Mouse (Mus musculus): ENCODE measurements around the gene Golt1a. TPM values are rescaled to one million over a fixed set of nuclear protein-coding genes. Genes with fewer than 3 reads are reported as not detected.

Gene Golt1a
- polyA plus RNA-seq, 1 experiment from 2014 or later, result not detected

GRCm38 (mm10) chr1:133347693-133348520 is 38.3 kb downstream of the Golt1a start:
- Histone ChIP-seq H3K27me3 (ENCODE audit: control insufficient read depth, insufficient read depth, low read depth, low read length) (no peaks in the 10 kb centered on the region), H3K9me3 (replicated peaks; ENCODE audit: control insufficient read depth, low read length, poor library complexity, severe bottlenecking) (no peaks in the 10 kb centered on the region), H3K36me3 (ENCODE audit: control insufficient read depth, insufficient read depth, low read length) (no peaks in the 10 kb centered on the region), H3K9ac (ENCODE audit: low read depth, low read length) (no peak overlapping the region), H3K4me1 (ENCODE audit: control insufficient read depth, insufficient read depth, low read length) (no peaks in the 10 kb centered on the region), H3K27ac (ENCODE audit: low read length) (no peak overlapping the region), H3K4me3 (ENCODE audit: low read depth, low read length) (no peak overlapping the region), H3K4me2 (ENCODE audit: low read length) (no peak overlapping the region)
- no peak for ATAC-seq
- 78% methylated on average over 11 of the region's 11 CpGs for WGBS

GRCm38 (mm10) chr1:133350210-133350609 is 40.6 kb downstream of the Golt1a start, which contains the start of gene Ren1:
TSS of gene Ren1 (plus strand) at chr1:133350510.
- no peak within 1 kb of the TSS for H3K4me3 ChIP-seq (ENCODE audit: low read depth, low read length)
- H3K36me3 ChIP-seq (ENCODE audit: control insufficient read depth, insufficient read depth, low read length), result no peaks in the 10 kb centered on the region
- no peaks in the 10 kb centered on the region for H3K9me3 ChIP-seq (replicated peaks; ENCODE audit: control insufficient read depth, low read length, poor library complexity, severe bottlenecking)
- ATAC-seq, result no peak
- WGBS, result 100% methylated on average over 1 of the region's 1 CpGs
- H3K4me2 ChIP-seq (ENCODE audit: low read length), result no peak within 1 kb of the TSS
- no peaks in the 10 kb centered on the region for H3K27me3 ChIP-seq (ENCODE audit: control insufficient read depth, insufficient read depth, low read depth, low read length)
- H3K4me1 ChIP-seq (ENCODE audit: control insufficient read depth, insufficient read depth, low read length), result no peaks in the 10 kb centered on the region
- no peak within 1 kb of the TSS for H3K9ac ChIP-seq (ENCODE audit: low read depth, low read length)
- H3K27ac ChIP-seq (ENCODE audit: low read length), result 0 out of 2 replicates have a peak within 1 kb of the TSS, but pooled peaks have one; percentile 3

- H3K4me2 ChIP-seq (ENCODE audit: low read length), result no peak overlapping the region
- ATAC-seq, result peak; percentile 39; the same call in 1 of the 2 replicates
- 26% methylated on average over 9 of the region's 9 CpGs for WGBS
- no peak overlapping the region for H3K4me3 ChIP-seq (ENCODE audit: low read depth, low read length)
- H3K9ac ChIP-seq (ENCODE audit: low read depth, low read length), result no peak overlapping the region
- no peaks in the 10 kb centered on the region for H3K27me3 ChIP-seq (ENCODE audit: control insufficient read depth, insufficient read depth, low read depth, low read length)
- H3K9me3 ChIP-seq (replicated peaks; ENCODE audit: control insufficient read depth, low read length, poor library complexity, severe bottlenecking), result no peaks in the 10 kb centered on the region
- H3K4me1 ChIP-seq (ENCODE audit: control insufficient read depth, insufficient read depth, low read length), result no peaks in the 10 kb centered on the region
- no peaks in the 10 kb centered on the region for H3K36me3 ChIP-seq (ENCODE audit: control insufficient read depth, insufficient read depth, low read length)
- 0 out of 2 replicates have a peak overlapping the region, but pooled peaks have one; percentile 5 for H3K27ac ChIP-seq (ENCODE audit: low read length)
Observed at GRCm38 (mm10) chr1:133351762-133352161, 42.2 kb downstream of the Golt1a start.

GRCm38 (mm10) chr1:133353371-133353809 is 43.8 kb downstream of the Golt1a start:
- Histone ChIP-seq H3K27me3 (ENCODE audit: control insufficient read depth, insufficient read depth, low read depth, low read length) (no peaks in the 10 kb centered on the region; the same call in 1 of the 2 replicates), H3K4me3 (ENCODE audit: low read depth, low read length) (no peak overlapping the region), H3K9ac (ENCODE audit: low read depth, low read length) (no peak overlapping the region), H3K36me3 (ENCODE audit: control insufficient read depth, insufficient read depth, low read length) (no peaks in the 10 kb centered on the region), H3K4me1 (ENCODE audit: control insufficient read depth, insufficient read depth, low read length) (no peaks in the 10 kb centered on the region), H3K27ac (ENCODE audit: low read length) (no peak overlapping the region), H3K4me2 (ENCODE audit: low read length) (no peak overlapping the region), H3K9me3 (replicated peaks; ENCODE audit: control insufficient read depth, low read length, poor library complexity, severe bottlenecking) (no peaks in the 10 kb centered on the region)
- WGBS, result 47% methylated on average over 12 of the region's 12 CpGs
- ATAC-seq, result no peak

- Histone ChIP-seq H3K4me3 (ENCODE audit: low read depth, low read length) (no peak overlapping the region), H3K4me2 (ENCODE audit: low read length) (no peak overlapping the region), H3K9me3 (replicated peaks; ENCODE audit: control insufficient read depth, low read length, poor library complexity, severe bottlenecking) (no peaks in the 10 kb centered on the region), H3K27ac (ENCODE audit: low read length) (no peak overlapping the region), H3K27me3 (ENCODE audit: control insufficient read depth, insufficient read depth, low read depth, low read length) (no peaks in the 10 kb centered on the region; the same call in 1 of the 2 replicates), H3K4me1 (ENCODE audit: control insufficient read depth, insufficient read depth, low read length) (no peaks in the 10 kb centered on the region), H3K9ac (ENCODE audit: low read depth, low read length) (no peak overlapping the region), H3K36me3 (ENCODE audit: control insufficient read depth, insufficient read depth, low read length) (no peaks in the 10 kb centered on the region)
- ATAC-seq, result no peak
- WGBS, result 43% methylated on average over 5 of the region's 5 CpGs
Observed at GRCm38 (mm10) chr1:133355469-133355868, 45.9 kb downstream of the Golt1a start.

GRCm38 (mm10) chr1:133355912-133356311 is 46.3 kb downstream of the Golt1a start:
- H3K4me1 ChIP-seq (ENCODE audit: control insufficient read depth, insufficient read depth, low read length), result no peaks in the 10 kb centered on the region
- H3K27me3 ChIP-seq (ENCODE audit: control insufficient read depth, insufficient read depth, low read depth, low read length), result no peaks in the 10 kb centered on the region; the same call in 1 of the 2 replicates
- WGBS, result 65% methylated on average over 15 of the region's 15 CpGs
- no peak overlapping the region for H3K4me3 ChIP-seq (ENCODE audit: low read depth, low read length)
- ATAC-seq, result no peak
- H3K36me3 ChIP-seq (ENCODE audit: control insufficient read depth, insufficient read depth, low read length), result no peaks in the 10 kb centered on the region
- no peak overlapping the region for H3K4me2 ChIP-seq (ENCODE audit: low read length)
- H3K9me3 ChIP-seq (replicated peaks; ENCODE audit: control insufficient read depth, low read length, poor library complexity, severe bottlenecking), result no peaks in the 10 kb centered on the region
- H3K27ac ChIP-seq (ENCODE audit: low read length), result no peak overlapping the region
- H3K9ac ChIP-seq (ENCODE audit: low read depth, low read length), result no peak overlapping the region

- no peak overlapping the region for H3K4me2 ChIP-seq (ENCODE audit: low read length)
- no peak for ATAC-seq
- no peak overlapping the region for H3K9ac ChIP-seq (ENCODE audit: low read depth, low read length)
- H3K4me3 ChIP-seq (ENCODE audit: low read depth, low read length), result no peak overlapping the region
- 66% methylated on average over 8 of the region's 8 CpGs for WGBS
- no peaks in the 10 kb centered on the region for H3K9me3 ChIP-seq (replicated peaks; ENCODE audit: control insufficient read depth, low read length, poor library complexity, severe bottlenecking)
- H3K27ac ChIP-seq (ENCODE audit: low read length), result no peak overlapping the region
- no peaks in the 10 kb centered on the region for H3K36me3 ChIP-seq (ENCODE audit: control insufficient read depth, insufficient read depth, low read length)
- no peaks in the 10 kb centered on the region; the same call in 1 of the 2 replicates for H3K27me3 ChIP-seq (ENCODE audit: control insufficient read depth, insufficient read depth, low read depth, low read length)
- H3K4me1 ChIP-seq (ENCODE audit: control insufficient read depth, insufficient read depth, low read length), result no peaks in the 10 kb centered on the region
Observed at GRCm38 (mm10) chr1:133356330-133356729, 46.7 kb downstream of the Golt1a start.

- Histone ChIP-seq H3K4me3 (ENCODE audit: low read depth, low read length) (no peak overlapping the region), H3K4me1 (ENCODE audit: control insufficient read depth, insufficient read depth, low read length) (peaks cover 5% of the 10 kb centered on the region; the same call in 1 of the 2 replicates), H3K9me3 (replicated peaks; ENCODE audit: control insufficient read depth, low read length, poor library complexity, severe bottlenecking) (no peaks in the 10 kb centered on the region), H3K27ac (ENCODE audit: low read length) (no peak overlapping the region), H3K36me3 (ENCODE audit: control insufficient read depth, insufficient read depth, low read length) (no peaks in the 10 kb centered on the region), H3K27me3 (ENCODE audit: control insufficient read depth, insufficient read depth, low read depth, low read length) (no peaks in the 10 kb centered on the region; the same call in 1 of the 2 replicates), H3K9ac (ENCODE audit: low read depth, low read length) (no peak overlapping the region), H3K4me2 (ENCODE audit: low read length) (no peak overlapping the region)
- WGBS, result 93% methylated on average over 6 of the region's 6 CpGs
- ATAC-seq, result no peak
Observed at GRCm38 (mm10) chr1:133361006-133361405, 51.4 kb downstream of the Golt1a start.

GRCm38 (mm10) chr1:133362103-133362502 is 52.5 kb downstream of the Golt1a start:
- no peak for ATAC-seq
- 90% methylated on average over 5 of the region's 5 CpGs for WGBS
- H3K36me3 ChIP-seq (ENCODE audit: control insufficient read depth, insufficient read depth, low read length), result no peaks in the 10 kb centered on the region
- H3K9me3 ChIP-seq (replicated peaks; ENCODE audit: control insufficient read depth, low read length, poor library complexity, severe bottlenecking), result no peaks in the 10 kb centered on the region
- H3K9ac ChIP-seq (ENCODE audit: low read depth, low read length), result no peak overlapping the region
- H3K4me2 ChIP-seq (ENCODE audit: low read length), result no peak overlapping the region
- H3K4me3 ChIP-seq (ENCODE audit: low read depth, low read length), result no peak overlapping the region
- H3K27ac ChIP-seq (ENCODE audit: low read length), result no peak overlapping the region
- peaks cover 5% of the 10 kb centered on the region; the same call in 1 of the 2 replicates for H3K4me1 ChIP-seq (ENCODE audit: control insufficient read depth, insufficient read depth, low read length)
- no peaks in the 10 kb centered on the region; the same call in 1 of the 2 replicates for H3K27me3 ChIP-seq (ENCODE audit: control insufficient read depth, insufficient read depth, low read depth, low read length)
